Mouse (Mus musculus) spleen, adult 2 months (tissue): ENCODE measurements around the gene Camta1.

Source experiments
- CTCF ChIP-seq: fragments of 200-500 bp; IDR thresholded peaks from 2 replicates; pipeline ENCODE4 v1.5.1; 2011; ENCODE audit warnings: mild to moderate bottlenecking, inconsistent platforms; ENCODE audit not compliant: insufficient read depth, insufficient read length, insufficient replicate concordance; ENCODE audit errors: extremely low read depth
- POLR2A ChIP-seq: fragments of 200-500 bp; IDR thresholded peaks from 2 replicates; pipeline ENCODE4 v1.6.1; 2011; ENCODE audit warnings: low read depth, low read length, inconsistent platforms

- TF ChIP-seq CTCF (no peak), POLR2A (no peak)
These were observed 105.3 kb downstream of the Camta1 start for GRCm38 (mm10) chr4:151756400-151756799.
